Comparison of ENCODE assay signal across 26 mouse cellular contexts in the genomic region with DNA sequence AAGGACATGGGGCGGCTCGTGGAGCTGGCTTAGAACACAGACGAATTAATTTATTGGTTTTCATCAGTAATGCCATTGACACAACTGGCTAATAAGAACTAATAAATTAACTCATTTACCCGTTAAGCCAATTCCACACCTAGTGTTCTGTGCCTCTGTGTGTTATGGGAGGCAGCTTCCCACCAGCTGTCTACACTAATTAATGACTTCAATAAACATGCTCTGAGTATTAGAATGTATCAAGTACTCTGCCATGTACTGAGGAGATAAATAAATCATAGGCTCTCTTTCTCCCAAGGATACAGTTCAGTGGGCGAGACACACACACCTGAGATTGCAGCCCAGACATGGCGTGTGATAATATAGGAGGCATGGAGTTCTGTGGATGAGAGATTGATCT.
A peak's percentile ranks its signal among the peaks of the same experiment; 100 is the strongest.
DNase-seq lines count a peak whose midpoint lies in the region; ATAC-seq and TF ChIP-seq lines count a peak whose summit lies in the region.
"Had no signal": no experiment of that assay in that cellular context is flagged by ENCODE, and none has a peak within 500 bp of the region (broad histone marks: within the 10 kb centered on the region; RNA-seq: fewer than 3 reads in every experiment).

No protein-coding gene starts in this region.

- 70% methylated on average over 6 of the region's 6 CpGs for WGBS in hindbrain, embryonic 13.5 days
- WGBS in hindbrain, embryonic 11.5 days = 89% methylated on average over 6 of the region's 6 CpGs
- 66% methylated on average over 6 of the region's 6 CpGs for WGBS in hindbrain, embryonic 16.5 days
- 80% methylated on average over 6 of the region's 6 CpGs for WGBS in hindbrain, postnatal 0 days
- WGBS in kidney, postnatal 0 days = 46% methylated on average over 6 of the region's 6 CpGs

- H3K9me3 ChIP-seq in hindbrain, embryonic 13.5 days = no peaks in the 10 kb centered on the region
- H3K9me3 ChIP-seq in hindbrain, embryonic 11.5 days (ENCODE audit: control insufficient read depth, low read length) = no peaks in the 10 kb centered on the region
- no peaks in the 10 kb centered on the region for H3K9me3 ChIP-seq in hindbrain, embryonic 16.5 days (ENCODE audit: control insufficient read depth, low read length)
- H3K9me3 ChIP-seq in hindbrain, postnatal 0 days (ENCODE audit: low read length) = no peaks in the 10 kb centered on the region
- H3K9me3 ChIP-seq in kidney, postnatal 0 days (replicated peaks; ENCODE audit: low read length) = no peaks in the 10 kb centered on the region
- H3K9me3 ChIP-seq: embryonic facial prominence, embryonic 10.5 days; forebrain, embryonic 12.5 days; forebrain, embryonic 15.5 days; heart, embryonic 15.5 days had no signal

- DNase-seq in hindbrain, embryonic 11.5 days (ENCODE audit: low spot score) = no peak
- no peak for DNase-seq in hindbrain, postnatal 0 days (ENCODE audit: low spot score)
- peak; percentile 30 for DNase-seq in kidney, postnatal 0 days (ENCODE audit: low spot score)
- no peak for DNase-seq in kidney, postnatal 4 days
- no peak for DNase-seq in right cerebral cortex, postnatal 10 days (ENCODE audit: low spot score in 2 of 2)
- DNase-seq: adrenal gland, adult 8-10 months; adrenal gland, postnatal 25 days; cerebellum, adult 11-12 months; cerebellum, adult 8-10 months; cerebellum, postnatal 10 days; cerebellum, postnatal 36 days; embryo, embryonic 11 days; gastrocnemius, postnatal 25 days; heart, adult 18-20 months; heart, postnatal 10 days; heart, postnatal 36 days had no signal

- no peak overlapping the region for H3K4me2 ChIP-seq in hindbrain, embryonic 13.5 days
- H3K4me2 ChIP-seq in hindbrain, embryonic 11.5 days (replicated peaks; ENCODE audit: low read depth, low read length) = no peak overlapping the region
- no peak overlapping the region for H3K4me2 ChIP-seq in hindbrain, embryonic 16.5 days (ENCODE audit: low read length)
- H3K4me2 ChIP-seq in hindbrain, postnatal 0 days (ENCODE audit: low read depth, low read length) = no peak overlapping the region
- H3K4me2 ChIP-seq in kidney, postnatal 0 days (ENCODE audit: low read length) = no peak overlapping the region
- H3K4me2 ChIP-seq: embryonic facial prominence, embryonic 13.5 days; forebrain, embryonic 12.5 days; forebrain, embryonic 15.5 days; heart, embryonic 12.5 days; heart, embryonic 15.5 days had no signal

- no peak for TF ChIP-seq CTCF in hindbrain, postnatal 0 days (IDR thresholded peaks at IDR 0.05; ENCODE audit: low read depth)
- no peak for TF ChIP-seq CTCF in kidney, postnatal 0 days (IDR thresholded peaks at IDR 0.05; ENCODE audit: low read depth)

- no peaks in the 10 kb centered on the region for H3K4me1 ChIP-seq in hindbrain, embryonic 13.5 days (replicated peaks)
- no peaks in the 10 kb centered on the region for H3K4me1 ChIP-seq in hindbrain, embryonic 11.5 days (replicated peaks; ENCODE audit: control insufficient read depth, insufficient read depth, low read length)
- no peaks in the 10 kb centered on the region for H3K4me1 ChIP-seq in hindbrain, embryonic 16.5 days (ENCODE audit: control insufficient read depth, insufficient read depth, low read depth, low read length)
- no peaks in the 10 kb centered on the region for H3K4me1 ChIP-seq in hindbrain, postnatal 0 days (ENCODE audit: insufficient read depth, low read length)
- no peaks in the 10 kb centered on the region for H3K4me1 ChIP-seq in kidney, postnatal 0 days (replicated peaks; ENCODE audit: insufficient read depth, low read length)
- H3K4me1 ChIP-seq: embryonic facial prominence, embryonic 10.5 days; embryonic facial prominence, embryonic 13.5 days; forebrain, embryonic 12.5 days; forebrain, embryonic 15.5 days; heart, embryonic 12.5 days; heart, embryonic 15.5 days had no signal

- ATAC-seq in hindbrain, embryonic 13.5 days (ENCODE audit: low FRiP score) = 0 out of 2 replicates have a peak, but pooled peaks have one; percentile 28
- ATAC-seq in hindbrain, embryonic 11.5 days (ENCODE audit: low FRiP score) = no peak
- ATAC-seq in hindbrain, embryonic 16.5 days = peak; percentile 30; the same call in 1 of the 2 replicates
- ATAC-seq in hindbrain, postnatal 0 days = no peak
- ATAC-seq in kidney, postnatal 0 days (replicated peaks; ENCODE audit: low FRiP score, low read depth) = no peak
- ATAC-seq: activated CD4-positive, CD25-positive, alpha-beta regulatory T cell, adult 4 months; forebrain, embryonic 15.5 days had no signal

- no peaks in the 10 kb centered on the region for H3K27me3 ChIP-seq in hindbrain, embryonic 13.5 days
- H3K27me3 ChIP-seq in hindbrain, embryonic 11.5 days (ENCODE audit: control insufficient read depth, insufficient read depth, low read length) = no peaks in the 10 kb centered on the region
- H3K27me3 ChIP-seq in hindbrain, embryonic 16.5 days (replicated peaks; ENCODE audit: control insufficient read depth, insufficient read depth, low read length) = no peaks in the 10 kb centered on the region
- H3K27me3 ChIP-seq in hindbrain, postnatal 0 days (ENCODE audit: insufficient read depth, low read length) = no peaks in the 10 kb centered on the region
- H3K27me3 ChIP-seq in kidney, postnatal 0 days (ENCODE audit: insufficient read depth, low read length) = no peaks in the 10 kb centered on the region
- H3K27me3 ChIP-seq: embryonic facial prominence, embryonic 13.5 days; forebrain, embryonic 12.5 days; forebrain, embryonic 15.5 days; heart, embryonic 12.5 days; heart, embryonic 15.5 days had no signal

- H3K9ac ChIP-seq in hindbrain, embryonic 13.5 days = no peak overlapping the region
- no peak overlapping the region for H3K9ac ChIP-seq in hindbrain, embryonic 11.5 days (ENCODE audit: low read depth, low read length)
- no peak overlapping the region for H3K9ac ChIP-seq in hindbrain, embryonic 16.5 days (ENCODE audit: low read depth, low read length)
- H3K9ac ChIP-seq in hindbrain, postnatal 0 days (replicated peaks; ENCODE audit: low read length) = no peak overlapping the region
- no peak overlapping the region for H3K9ac ChIP-seq in kidney, postnatal 0 days (ENCODE audit: low read depth, low read length)
- H3K9ac ChIP-seq: embryonic facial prominence, embryonic 13.5 days; forebrain, embryonic 12.5 days; forebrain, embryonic 15.5 days; heart, embryonic 12.5 days; heart, embryonic 15.5 days had no signal

- no peaks in the 10 kb centered on the region; the same call in 1 of the 2 replicates for H3K36me3 ChIP-seq in hindbrain, embryonic 13.5 days
- H3K36me3 ChIP-seq in hindbrain, embryonic 11.5 days (ENCODE audit: control insufficient read depth, insufficient read depth, low read length) = no peaks in the 10 kb centered on the region
- H3K36me3 ChIP-seq in hindbrain, embryonic 16.5 days (ENCODE audit: control insufficient read depth, insufficient read depth, low read length) = no peaks in the 10 kb centered on the region
- H3K36me3 ChIP-seq in hindbrain, postnatal 0 days (ENCODE audit: insufficient read depth, low read length) = no peaks in the 10 kb centered on the region
- no peaks in the 10 kb centered on the region for H3K36me3 ChIP-seq in kidney, postnatal 0 days (ENCODE audit: insufficient read depth, low read length)
- H3K36me3 ChIP-seq: embryonic facial prominence, embryonic 10.5 days; embryonic facial prominence, embryonic 13.5 days; forebrain, embryonic 12.5 days; forebrain, embryonic 15.5 days; heart, embryonic 12.5 days; heart, embryonic 15.5 days had no signal

- no peak overlapping the region for H3K27ac ChIP-seq in hindbrain, embryonic 13.5 days
- no peak overlapping the region for H3K27ac ChIP-seq in hindbrain, embryonic 11.5 days (ENCODE audit: low read depth, low read length)
- no peak overlapping the region for H3K27ac ChIP-seq in hindbrain, embryonic 16.5 days (ENCODE audit: low read depth, low read length)
- H3K27ac ChIP-seq in hindbrain, postnatal 0 days = no peak overlapping the region
- H3K27ac ChIP-seq in kidney, postnatal 0 days = no peak overlapping the region
- H3K27ac ChIP-seq: embryonic facial prominence, embryonic 10.5 days; embryonic facial prominence, embryonic 13.5 days; forebrain, embryonic 12.5 days; forebrain, embryonic 15.5 days; heart, embryonic 15.5 days had no signal

- no peak overlapping the region for H3K4me3 ChIP-seq in hindbrain, embryonic 13.5 days
- H3K4me3 ChIP-seq in hindbrain, embryonic 11.5 days (ENCODE audit: low read depth, low read length) = no peak overlapping the region
- H3K4me3 ChIP-seq in hindbrain, embryonic 16.5 days (ENCODE audit: low read length) = no peak overlapping the region
- H3K4me3 ChIP-seq in hindbrain, postnatal 0 days (ENCODE audit: low read length) = no peak overlapping the region
- no peak overlapping the region for H3K4me3 ChIP-seq in kidney, postnatal 0 days (replicated peaks; ENCODE audit: low read depth, low read length)
- H3K4me3 ChIP-seq: embryonic facial prominence, embryonic 10.5 days; embryonic facial prominence, embryonic 13.5 days; erythroblast, embryonic 14.5 days; forebrain, embryonic 12.5 days; forebrain, embryonic 15.5 days; heart, embryonic 12.5 days; heart, embryonic 15.5 days had no signal

Comparison
In these comparisons a context has a peak if more than half of its experiments do, and no peak if none do; other contexts are left out.
1. ATAC-seq: peak in hindbrain, embryonic 13.5 days (single experiment) and hindbrain, embryonic 16.5 days (single experiment); none in hindbrain, embryonic 11.5 days (single experiment), hindbrain, postnatal 0 days (single experiment) and kidney, postnatal 0 days (single experiment).